Mouse (Mus musculus) C2C12 (cell line): Measurements from ENCODE around the gene Kcnd3. TPM values are rescaled to one million over a fixed set of nuclear protein-coding genes. Genes with fewer than 3 reads are reported as not detected.

Experiments
- H3K27me3 ChIP-seq: one replicate; pipeline ENCODE4 v1.6.1; 2011; ENCODE audit not compliant: control insufficient read depth, insufficient read depth, insufficient read length
- H3K36me3 ChIP-seq: one replicate; pipeline ENCODE4 v1.6.1; 2011; ENCODE audit not compliant: control insufficient read depth, insufficient read depth
- H3K4me3 ChIP-seq: one replicate; pipeline ENCODE4 v1.5.1; 2011; ENCODE audit warnings: mild to moderate bottlenecking, control low read depth; ENCODE audit not compliant: poor library complexity, insufficient read depth, severe bottlenecking
- H3K79me2 ChIP-seq: one replicate; pipeline ENCODE4 v1.6.1; 2011; ENCODE audit not compliant: control insufficient read depth, insufficient read depth
- H3K79me3 ChIP-seq: one replicate; pipeline ENCODE4 v1.6.1; 2011; ENCODE audit warnings: low read depth, control low read depth
- H3ac ChIP-seq: one replicate; pipeline ENCODE3; 2011; ENCODE audit warnings: low read depth; ENCODE audit not compliant: control insufficient read depth, insufficient read length
- CEBPB ChIP-seq: IDR thresholded peaks from one replicate; pipeline ENCODE4 v1.6.1; 2011; ENCODE audit warnings: low read depth, mild to moderate bottlenecking, control low read depth, moderate library complexity
- CTCF ChIP-seq: IDR thresholded peaks from one replicate; pipeline ENCODE4 v1.5.1; 2011; ENCODE audit not compliant: control insufficient read depth, insufficient read depth, insufficient read length
- FOSL1 ChIP-seq: IDR thresholded peaks from one replicate; pipeline ENCODE4 v1.8.0; 2011; ENCODE audit warnings: mild to moderate bottlenecking, low read length; ENCODE audit not compliant: poor library complexity, insufficient read depth, severe bottlenecking
- MAX ChIP-seq: IDR thresholded peaks from one replicate; pipeline ENCODE4 v1.6.1; 2011; ENCODE audit warnings: mild to moderate bottlenecking, control low read depth
- MYOD1 ChIP-seq: IDR thresholded peaks from one replicate; pipeline ENCODE4 v1.6.1; 2011; ENCODE audit warnings: low read depth; ENCODE audit not compliant: control insufficient read depth, insufficient read length
- MYOG ChIP-seq: IDR thresholded peaks from one replicate; pipeline ENCODE4 v1.6.1; 2011; ENCODE audit not compliant: control insufficient read depth, insufficient read length; ENCODE audit errors: extremely low read depth
- USF1 ChIP-seq: IDR thresholded peaks from one replicate; pipeline ENCODE4 v1.6.1; 2011; ENCODE audit warnings: low read depth, mild to moderate bottlenecking, control low read depth, moderate library complexity
- polyA plus RNA-seq: library from polyadenylated mRNA; unstranded; fragments of >200 nt; fragmentation: generic; extraction: Trizol; gene quantifications from one replicate; pipeline ENCODE4 v1.2.1, GENCODE M21; 2012; ENCODE audit warnings: missing spikeins

Gene Kcnd3
- polyA plus RNA-seq, 1 experiment: 0.01 TPM

- Histone ChIP-seq H3K79me2 (no peaks in the 10 kb centered on the region), H3K4me3 (no peak overlapping the region), H3K27me3 (no peaks in the 10 kb centered on the region), H3ac (no peak overlapping the region), H3K36me3 (no peaks in the 10 kb centered on the region), H3K79me3 (no peaks in the 10 kb centered on the region)
- no peak for TF ChIP-seq MYOG
- TF ChIP-seq MYOD1: no peak
- TF ChIP-seq CTCF: no peak
- TF ChIP-seq CEBPB: no peak
Observed at GRCm38 (mm10) chr3:105515640-105516039, 63.5 kb downstream of the Kcnd3 start.

GRCm38 (mm10) chr3:105520446-105520845, 68.3 kb downstream of the Kcnd3 start:
- Histone ChIP-seq H3K36me3 (no peaks in the 10 kb centered on the region), H3K4me3 (no peak overlapping the region), H3K27me3 (no peaks in the 10 kb centered on the region), H3K79me2 (no peaks in the 10 kb centered on the region), H3ac (no peak overlapping the region), H3K79me3 (no peaks in the 10 kb centered on the region)
- TF ChIP-seq FOSL1 (no peak), MAX (no peak), MYOD1 (no peak), CTCF (no peak), MYOG (no peak), CEBPB (no peak), USF1 (no peak)

- Histone ChIP-seq H3K27me3 (no peaks in the 10 kb centered on the region), H3K4me3 (no peak overlapping the region), H3K79me3 (no peaks in the 10 kb centered on the region), H3K79me2 (no peaks in the 10 kb centered on the region), H3ac (no peak overlapping the region), H3K36me3 (no peaks in the 10 kb centered on the region)
- TF ChIP-seq USF1 (no peak), MAX (no peak), CEBPB (no peak), CTCF (no peak), MYOG (no peak), MYOD1 (no peak), FOSL1 (no peak)
Observed at GRCm38 (mm10) chr3:105521178-105521631, 69.1 kb downstream of the Kcnd3 start.

GRCm38 (mm10) chr3:105521639-105522038, 69.5 kb downstream of the Kcnd3 start:
- Histone ChIP-seq H3K79me3 (no peaks in the 10 kb centered on the region), H3K36me3 (no peaks in the 10 kb centered on the region), H3K79me2 (no peaks in the 10 kb centered on the region), H3K27me3 (no peaks in the 10 kb centered on the region), H3ac (no peak overlapping the region), H3K4me3 (no peak overlapping the region)
- TF ChIP-seq USF1 (no peak), CTCF (no peak), CEBPB (no peak), MYOG (no peak), MAX (no peak), FOSL1 (no peak), MYOD1 (no peak)

GRCm38 (mm10) chr3:105528860-105529259, 76.7 kb downstream of the Kcnd3 start:
- TF ChIP-seq MYOG (no peak), CEBPB (no peak), FOSL1 (no peak), CTCF (no peak), USF1 (no peak), MAX (no peak), MYOD1 (no peak)

GRCm38 (mm10) chr3:105529700-105530099, 77.6 kb downstream of the Kcnd3 start:
- no peak overlapping the region for H3K4me3 ChIP-seq
- H3ac ChIP-seq: no peak overlapping the region
- no peaks in the 10 kb centered on the region for H3K27me3 ChIP-seq
- no peaks in the 10 kb centered on the region for H3K79me3 ChIP-seq
- H3K79me2 ChIP-seq: no peaks in the 10 kb centered on the region
- no peaks in the 10 kb centered on the region for H3K36me3 ChIP-seq
- TF ChIP-seq MAX (no peak), USF1 (no peak), CEBPB (no peak), MYOD1 (no peak), FOSL1 (no peak), MYOG (no peak), CTCF (no peak)

More at GRCm38 (mm10) chr3:105528860-105529259, 76.7 kb downstream of the Kcnd3 start:
- Histone ChIP-seq H3K79me2 (no peaks in the 10 kb centered on the region), H3K27me3 (no peaks in the 10 kb centered on the region), H3K4me3 (no peak overlapping the region), H3K79me3 (no peaks in the 10 kb centered on the region), H3ac (no peak overlapping the region), H3K36me3 (no peaks in the 10 kb centered on the region)
